Mouse (Mus musculus) bone marrow, adult 2 months (tissue): ENCODE data around the gene Mosmo. TPM values are rescaled to one million over a fixed set of nuclear protein-coding genes. Genes with fewer than 3 reads are reported as not detected.

Experiments
- H3K27ac ChIP-seq: fragments of 200-500 bp; 2 replicates; pipeline ENCODE4 v1.5.1; 2012; ENCODE audit warnings: low read depth, mild to moderate bottlenecking, control low read depth, inconsistent platforms, low read length; ENCODE audit not compliant: control insufficient read depth, poor library complexity, insufficient read depth
- H3K4me1 ChIP-seq: fragments of 200-500 bp; 2 replicates; pipeline ENCODE4 v1.6.1; 2011; ENCODE audit warnings: low read length; ENCODE audit not compliant: control insufficient read depth, insufficient read depth
- H3K4me3 ChIP-seq: fragments of 200-500 bp; replicated peaks from 2 replicates; pipeline ENCODE3; 2011; ENCODE audit warnings: mild to moderate bottlenecking, low read depth, low read length, control low read depth; ENCODE audit not compliant: control insufficient read depth
- CTCF ChIP-seq: fragments of 200-500 bp; IDR thresholded peaks from 2 replicates; pipeline ENCODE4 v1.5.1; 2011; ENCODE audit warnings: low read length, control low read depth; ENCODE audit not compliant: control insufficient read depth, insufficient read depth
- POLR2A ChIP-seq: fragments of 200-500 bp; IDR thresholded peaks from 2 replicates; pipeline ENCODE4 v1.6.1; 2011; ENCODE audit warnings: low read depth, mild to moderate bottlenecking, control low read depth, low read length, borderline replicate concordance; ENCODE audit not compliant: control insufficient read depth
- WGBS: fragments of 180-500 bp; shearing (Covaris S2); methylation state at CpG from one replicate; pipeline ENCODE4 v1.1.7; 2018; 5-methylcytosine and 5-hydroxymethylcytosine counted together
- polyA plus RNA-seq: library from polyadenylated mRNA; stranded (reverse); fragments of >200 nt; gene quantifications from 2 replicates; pipeline ENCODE4 v1.2.4, GENCODE M21; 2011; ENCODE audit warnings: low replicate concordance; ENCODE audit not compliant: missing spikeins, insufficient read depth, insufficient read length

Mosmo gene
- polyA plus RNA-seq, 1 experiment = 16.1 TPM

- no peak overlapping the region for H3K4me3 ChIP-seq
- no peaks in the 10 kb centered on the region for H3K4me1 ChIP-seq
- TF ChIP-seq POLR2A (no peak), CTCF (no peak)
- no peak overlapping the region for H3K27ac ChIP-seq
- WGBS = 75% methylated on average over 2 of the region's 2 CpGs
These were observed 39.8 kb downstream of the Mosmo start for GRCm38 (mm10) chr7:120717261-120717660.

GRCm38 (mm10) chr7:120721051-120721450 lies 43.6 kb downstream of the Mosmo start:
- 80% methylated on average over 5 of the region's 5 CpGs for whole genome bisulfite sequencing
- no peak for TF ChIP-seq POLR2A
- H3K27ac ChIP-seq = no peak overlapping the region
- H3K4me1 ChIP-seq = no peaks in the 10 kb centered on the region
- H3K4me3 ChIP-seq = no peak overlapping the region

GRCm38 (mm10) chr7:120721456-120721855 lies 44.0 kb downstream of the Mosmo start:
- 82% methylated on average over 8 of the region's 8 CpGs for WGBS
- H3K27ac ChIP-seq = no peak overlapping the region
- no peak overlapping the region for H3K4me3 ChIP-seq
- no peaks in the 10 kb centered on the region for H3K4me1 ChIP-seq
- TF ChIP-seq POLR2A (no peak), CTCF (no peak)

GRCm38 (mm10) chr7:120722063-120722462 lies 44.6 kb downstream of the Mosmo start:
- WGBS = 88% methylated on average over 4 of the region's 4 CpGs
- no peak overlapping the region for H3K27ac ChIP-seq
- no peak for TF ChIP-seq CTCF
- no peak for TF ChIP-seq POLR2A
- no peaks in the 10 kb centered on the region for H3K4me1 ChIP-seq
- H3K4me3 ChIP-seq = no peak overlapping the region

- H3K27ac ChIP-seq = no peak overlapping the region
- TF ChIP-seq CTCF (no peak), POLR2A (no peak)
- H3K4me1 ChIP-seq = no peaks in the 10 kb centered on the region; the same call in 1 of the 2 replicates
- 89% methylated on average over 8 of the region's 8 CpGs for WGBS
- no peak overlapping the region for H3K4me3 ChIP-seq
These were observed 45.4 kb downstream of the Mosmo start for GRCm38 (mm10) chr7:120722839-120723278.

- Histone ChIP-seq H3K4me3 (no peak overlapping the region), H3K27ac (no peak overlapping the region), H3K4me1 (no peaks in the 10 kb centered on the region; the same call in 1 of the 2 replicates)
- TF ChIP-seq POLR2A (no peak), CTCF (peak; percentile 72)
- 74% methylated on average over 3 of the region's 3 CpGs for WGBS
These were observed 50.2 kb downstream of the Mosmo start for GRCm38 (mm10) chr7:120727581-120727980.

GRCm38 (mm10) chr7:120729635-120730034 lies 52.2 kb downstream of the Mosmo start:
- Histone ChIP-seq H3K4me3 (peak overlapping the region; percentile 52), H3K4me1 (no peaks in the 10 kb centered on the region; the same call in 1 of the 2 replicates), H3K27ac (no peak overlapping the region)
- TF ChIP-seq CTCF (no peak), POLR2A (no peak)
- WGBS = 14% methylated on average over 5 of the region's 5 CpGs

- Histone ChIP-seq H3K4me3 (no peak overlapping the region), H3K27ac (no peak overlapping the region), H3K4me1 (no peaks in the 10 kb centered on the region; the same call in 1 of the 2 replicates)
- WGBS = 86% methylated on average over 7 of the region's 7 CpGs
- TF ChIP-seq POLR2A = no peak
- TF ChIP-seq CTCF = no peak
These were observed 55.5 kb downstream of the Mosmo start for GRCm38 (mm10) chr7:120732906-120733305.

GRCm38 (mm10) chr7:120739018-120739417 lies 61.6 kb downstream of the Mosmo start, which contains the start of gene Vwa3a:
Gene Vwa3a (plus strand): TSS chr7:120739318.
- H3K27ac ChIP-seq = no peak within 1 kb of the TSS
- no peak for TF ChIP-seq POLR2A
- no peak for TF ChIP-seq CTCF
- WGBS = 53% methylated on average over 6 of the region's 6 CpGs
- H3K4me3 ChIP-seq = no peak within 1 kb of the TSS
- H3K4me1 ChIP-seq = no peaks in the 10 kb centered on the region
